Mouse (Mus musculus): ENCODE results near the gene Cd38. TPM values are rescaled to one million over a fixed set of nuclear protein-coding genes. Genes with fewer than 3 reads are reported as not detected.

The Cd38 gene
- total RNA-seq (2014; rRNA removed) (15.9 and 17.8 TPM in 2 replicates), polyA plus RNA-seq (2012; rRNA removed) (4.3 and 4.8 TPM in 2 replicates)

DNA sequence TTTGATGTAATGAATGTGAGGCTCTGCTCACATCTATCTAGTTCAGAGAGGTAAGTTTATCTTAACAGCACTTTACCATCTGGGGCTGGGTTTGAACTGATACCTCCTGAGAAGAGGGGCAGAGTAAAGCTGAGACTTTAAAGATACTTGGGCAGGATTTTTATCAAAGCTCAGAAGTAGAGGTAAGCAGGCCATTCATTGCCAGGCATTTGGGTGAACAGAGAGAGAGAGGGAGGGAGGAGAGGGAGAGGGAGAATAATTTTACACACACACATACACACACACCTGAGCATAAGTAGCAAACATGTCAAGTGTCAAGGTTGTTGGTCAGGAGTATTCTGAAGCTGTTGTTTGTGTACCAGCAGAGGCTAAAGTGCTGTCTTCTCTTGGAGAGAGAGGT is at the start of gene Cd38:
TSS of gene Cd38 (plus strand) at position 301 of the 400 bp plus-strand sequence.
- H3K4me3 ChIP-seq (ENCODE audit: insufficient read depth, low read depth, low read length), result peak within 1 kb of the TSS; percentile 62
- peaks cover 3% of the 10 kb centered on the region; the same call in 1 of the 2 replicates for H3K4me1 ChIP-seq (ENCODE audit: control insufficient read depth, insufficient read depth, low read length)
- H3K27me3 ChIP-seq (ENCODE audit: control insufficient read depth, insufficient read depth, low read length), result no peaks in the 10 kb centered on the region
- peak within 1 kb of the TSS; percentile 77 for H3K27ac ChIP-seq (replicated peaks; ENCODE audit: insufficient read depth, low read depth, low read length)
- H3K79me2 ChIP-seq (ENCODE audit: control insufficient read depth, insufficient read depth, low read length), result no peaks in the 10 kb centered on the region
- H3K9ac ChIP-seq (ENCODE audit: low read depth, low read length), result peak within 1 kb of the TSS; percentile 75
- no peaks in the 10 kb centered on the region for H3K36me3 ChIP-seq (ENCODE audit: control insufficient read depth, insufficient read depth, low read length)
- no peak for DNase-seq (ENCODE audit: extremely low read depth, low read depth, low spot score)
- no peak for TF ChIP-seq CTCF (IDR thresholded peaks at IDR 0.05; ENCODE audit: low read depth, low read length)
- no peak for TF ChIP-seq POLR2A (IDR thresholded peaks at IDR 0.05; ENCODE audit: extremely low read depth, insufficient read depth, low read length)

DNA sequence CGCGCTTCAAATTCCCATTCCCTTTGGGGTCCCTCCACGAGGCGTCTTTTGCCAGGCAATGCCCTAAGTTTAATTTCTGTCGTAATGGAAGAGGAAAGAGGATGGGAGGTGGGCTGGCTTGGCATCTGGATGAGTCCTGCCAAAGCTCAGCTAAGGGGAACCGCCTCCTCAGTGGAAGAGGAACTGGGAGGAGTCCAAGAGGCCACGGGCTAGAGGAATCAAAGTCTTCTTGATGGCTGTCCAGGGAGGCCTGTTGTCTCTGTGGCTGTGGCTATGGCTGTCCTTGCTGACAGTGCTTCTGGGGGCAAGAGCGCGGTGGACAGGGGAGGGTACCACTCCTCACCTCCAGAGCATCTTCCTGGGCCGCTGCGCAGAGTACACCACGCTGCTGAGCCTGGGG is 49.7 kb upstream of the Cd38 start, which contains the start of gene Bst1:
TSS of gene Bst1 (plus strand) at position 191 of the 400 bp plus-strand sequence.
- no peak within 1 kb of the TSS for H3K4me3 ChIP-seq (ENCODE audit: insufficient read depth, low read depth, low read length)
- H3K27ac ChIP-seq (replicated peaks; ENCODE audit: insufficient read depth, low read depth, low read length), result no peak within 1 kb of the TSS
- H3K4me1 ChIP-seq (ENCODE audit: control insufficient read depth, insufficient read depth, low read length), result no peaks in the 10 kb centered on the region
- DNase-seq (ENCODE audit: extremely low read depth, low read depth, low spot score), result no peak
- 70% methylated on average over 12 of the region's 12 CpGs for WGBS
- no peaks in the 10 kb centered on the region for H3K36me3 ChIP-seq (ENCODE audit: control insufficient read depth, insufficient read depth, low read length)
- H3K79me2 ChIP-seq (ENCODE audit: control insufficient read depth, insufficient read depth, low read length), result no peaks in the 10 kb centered on the region
- H3K9ac ChIP-seq (ENCODE audit: low read depth, low read length), result no peak within 1 kb of the TSS
- no peaks in the 10 kb centered on the region; the same call in 1 of the 2 replicates for H3K27me3 ChIP-seq (ENCODE audit: control insufficient read depth, insufficient read depth, low read length)
- no peak for TF ChIP-seq POLR2A (IDR thresholded peaks at IDR 0.05; ENCODE audit: extremely low read depth, insufficient read depth, low read length)
- no peak for TF ChIP-seq CTCF (IDR thresholded peaks at IDR 0.05; ENCODE audit: low read depth, low read length)

DNA sequence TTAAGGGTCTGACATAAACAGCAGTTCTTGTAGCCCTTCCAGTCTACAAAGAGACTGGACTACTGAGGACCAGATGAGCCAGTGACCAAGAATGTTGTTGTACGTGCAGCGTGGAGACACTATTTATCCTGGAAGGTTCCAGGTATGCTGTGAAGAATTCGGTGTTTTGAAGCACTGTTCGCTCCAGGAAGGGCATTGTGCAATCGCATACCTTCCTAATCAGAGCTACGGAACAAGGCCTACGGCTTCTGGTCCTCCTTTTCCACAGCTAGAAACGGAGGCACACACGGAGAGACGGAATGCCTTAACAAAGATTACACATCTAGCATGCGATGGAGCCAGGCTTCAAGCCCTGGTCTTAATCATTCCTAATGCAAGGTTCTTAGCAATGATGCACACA is 47.6 kb upstream of the Cd38 start:
- H3K27ac ChIP-seq (replicated peaks; ENCODE audit: insufficient read depth, low read depth, low read length), result no peak overlapping the region
- 49% methylated on average over 11 of the region's 11 CpGs for WGBS
- no peaks in the 10 kb centered on the region for H3K4me1 ChIP-seq (ENCODE audit: control insufficient read depth, insufficient read depth, low read length)
- TF ChIP-seq POLR2A (IDR thresholded peaks at IDR 0.05; ENCODE audit: extremely low read depth, insufficient read depth, low read length), result no peak
- H3K36me3 ChIP-seq (ENCODE audit: control insufficient read depth, insufficient read depth, low read length), result no peaks in the 10 kb centered on the region
- no peak overlapping the region for H3K9ac ChIP-seq (ENCODE audit: low read depth, low read length)
- DNase-seq (ENCODE audit: extremely low read depth, low read depth, low spot score), result no peak
- no peaks in the 10 kb centered on the region for H3K79me2 ChIP-seq (ENCODE audit: control insufficient read depth, insufficient read depth, low read length)
- no peak overlapping the region for H3K4me3 ChIP-seq (ENCODE audit: insufficient read depth, low read depth, low read length)
- no peaks in the 10 kb centered on the region; the same call in 1 of the 2 replicates for H3K27me3 ChIP-seq (ENCODE audit: control insufficient read depth, insufficient read depth, low read length)

DNA sequence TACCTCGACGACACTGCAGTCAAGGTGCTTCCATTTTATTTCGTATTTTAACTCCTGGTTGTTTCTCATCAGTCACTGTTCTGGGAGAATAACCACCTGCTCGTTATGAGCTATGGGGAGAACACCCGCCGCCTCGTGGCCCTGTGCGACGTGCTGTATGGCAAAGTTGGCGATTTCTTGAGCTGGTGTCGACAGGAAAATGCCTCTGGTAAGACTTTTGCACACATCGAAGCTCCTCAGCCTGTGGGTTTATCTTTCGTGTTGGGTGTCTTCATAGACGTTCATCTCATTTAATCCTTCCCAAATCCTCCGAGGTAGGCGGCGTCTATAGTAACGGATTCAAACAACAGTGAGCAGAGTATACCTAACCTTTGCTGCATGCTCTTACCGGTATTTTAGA is 46.8 kb upstream of the Cd38 start, which contains the start of gene Fbxl5:
TSS of gene Fbxl5 (minus strand) at position 101 of the 400 bp plus-strand sequence.
- H3K27ac ChIP-seq (replicated peaks; ENCODE audit: insufficient read depth, low read depth, low read length), result no peak within 1 kb of the TSS
- TF ChIP-seq CTCF (IDR thresholded peaks at IDR 0.05; ENCODE audit: low read depth, low read length) (no peak), POLR2A (IDR thresholded peaks at IDR 0.05; ENCODE audit: extremely low read depth, insufficient read depth, low read length) (no peak)
- WGBS, result 87% methylated on average over 19 of the region's 19 CpGs

DNA sequence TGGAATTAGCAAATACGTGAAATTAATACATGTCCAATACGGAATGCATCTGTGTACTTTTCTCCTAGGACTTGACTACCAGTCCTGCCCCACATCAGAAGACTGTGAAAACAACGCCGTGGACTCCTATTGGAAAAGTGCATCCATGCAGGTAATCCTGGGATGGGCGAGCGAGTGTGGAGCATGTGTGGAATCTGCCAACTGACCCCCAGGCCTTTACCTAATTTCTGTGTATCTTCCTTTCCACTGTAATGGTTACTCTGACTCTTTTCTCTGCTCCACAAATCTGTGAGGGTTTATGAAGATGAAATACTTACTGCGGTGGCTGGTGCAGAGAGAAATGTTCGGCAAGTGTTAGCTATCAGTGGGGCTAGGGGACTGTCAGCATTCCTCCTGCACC is 46.2 kb upstream of the Cd38 start:
- Histone ChIP-seq H3K4me1 (ENCODE audit: control insufficient read depth, insufficient read depth, low read length) (no peaks in the 10 kb centered on the region), H3K79me2 (ENCODE audit: control insufficient read depth, insufficient read depth, low read length) (no peaks in the 10 kb centered on the region), H3K4me3 (ENCODE audit: insufficient read depth, low read depth, low read length) (no peak overlapping the region), H3K27ac (replicated peaks; ENCODE audit: insufficient read depth, low read depth, low read length) (no peak overlapping the region), H3K36me3 (ENCODE audit: control insufficient read depth, insufficient read depth, low read length) (no peaks in the 10 kb centered on the region), H3K9ac (ENCODE audit: low read depth, low read length) (no peak overlapping the region), H3K27me3 (ENCODE audit: control insufficient read depth, insufficient read depth, low read length) (no peaks in the 10 kb centered on the region; the same call in 1 of the 2 replicates)
- WGBS, result 96% methylated on average over 8 of the region's 8 CpGs
- DNase-seq (ENCODE audit: extremely low read depth, low read depth, low spot score), result no peak
- TF ChIP-seq POLR2A (IDR thresholded peaks at IDR 0.05; ENCODE audit: extremely low read depth, insufficient read depth, low read length) (no peak), CTCF (IDR thresholded peaks at IDR 0.05; ENCODE audit: low read depth, low read length) (no peak)

More for the DNA sequence above, 46.8 kb upstream of the Cd38 start, which contains the start of gene Fbxl5:
- no peak for DNase-seq (ENCODE audit: extremely low read depth, low read depth, low spot score)
- Histone ChIP-seq H3K4me3 (ENCODE audit: insufficient read depth, low read depth, low read length) (no peak within 1 kb of the TSS), H3K9ac (ENCODE audit: low read depth, low read length) (no peak within 1 kb of the TSS), H3K79me2 (ENCODE audit: control insufficient read depth, insufficient read depth, low read length) (no peaks in the 10 kb centered on the region), H3K27me3 (ENCODE audit: control insufficient read depth, insufficient read depth, low read length) (no peaks in the 10 kb centered on the region; the same call in 1 of the 2 replicates), H3K4me1 (ENCODE audit: control insufficient read depth, insufficient read depth, low read length) (no peaks in the 10 kb centered on the region), H3K36me3 (ENCODE audit: control insufficient read depth, insufficient read depth, low read length) (no peaks in the 10 kb centered on the region)

DNA sequence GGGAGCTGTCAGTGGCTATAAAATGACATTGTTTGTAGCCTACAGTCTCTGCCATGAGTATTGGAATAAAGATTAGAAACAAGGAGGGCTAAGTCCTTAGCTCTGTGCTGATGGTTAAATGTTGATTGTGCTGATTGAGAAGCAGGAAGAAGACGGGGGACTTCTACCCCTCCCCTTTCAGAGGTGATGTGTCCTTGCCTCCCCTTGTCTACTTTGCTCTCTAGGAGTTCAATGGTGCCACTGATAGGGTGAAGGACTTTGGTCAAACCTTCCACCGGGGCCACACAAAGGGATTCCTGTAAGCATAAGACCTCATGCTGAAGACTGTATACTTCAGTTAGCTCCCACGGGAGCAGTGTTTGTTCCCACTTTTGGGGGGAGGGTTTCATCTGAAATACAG is 45.5 kb upstream of the Cd38 start:
- Histone ChIP-seq H3K4me3 (ENCODE audit: insufficient read depth, low read depth, low read length) (no peak overlapping the region), H3K27ac (replicated peaks; ENCODE audit: insufficient read depth, low read depth, low read length) (no peak overlapping the region), H3K4me1 (ENCODE audit: control insufficient read depth, insufficient read depth, low read length) (no peaks in the 10 kb centered on the region), H3K36me3 (ENCODE audit: control insufficient read depth, insufficient read depth, low read length) (no peaks in the 10 kb centered on the region), H3K9ac (ENCODE audit: low read depth, low read length) (no peak overlapping the region), H3K27me3 (ENCODE audit: control insufficient read depth, insufficient read depth, low read length) (no peaks in the 10 kb centered on the region; the same call in 1 of the 2 replicates), H3K79me2 (ENCODE audit: control insufficient read depth, insufficient read depth, low read length) (no peaks in the 10 kb centered on the region)
- DNase-seq (ENCODE audit: extremely low read depth, low read depth, low spot score), result no peak
- 55% methylated on average over 3 of the region's 3 CpGs for WGBS
- TF ChIP-seq CTCF (IDR thresholded peaks at IDR 0.05; ENCODE audit: low read depth, low read length) (no peak), POLR2A (IDR thresholded peaks at IDR 0.05; ENCODE audit: extremely low read depth, insufficient read depth, low read length) (no peak)
